Mouse (Mus musculus) MEL (cell line): ENCODE data around the gene Tfpi. TPM values are rescaled to one million over a fixed set of nuclear protein-coding genes. Genes with fewer than 3 reads are reported as not detected.

Experiments
- DNase-seq: peaks from one replicate; pipeline ENCODE4 v3.0.0; 2011; ENCODE audit warnings: low read depth, low spot score
- H3K27ac ChIP-seq: 2 replicates; pipeline ENCODE4 v1.5.1; 2012; ENCODE audit warnings: low read depth, mild to moderate bottlenecking, control low read depth, low read length, moderate library complexity; ENCODE audit not compliant: control insufficient read depth
- H3K27me3 ChIP-seq, 2 experiments: fragments of 150-350 bp in 1 of 2; sonication (generic) in 1 of 2; 2 replicates each; pipeline ENCODE4 v1.6.1; 2012; ENCODE audit warnings: low read length in 2 of 2, mild to moderate bottlenecking in 2 of 2, improper control_type of control experiment in 1 of 2, moderate library complexity in 1 of 2; ENCODE audit not compliant: insufficient read depth in 2 of 2, control insufficient read depth in 1 of 2
- H3K36me3 ChIP-seq, 2 experiments: 2 replicates each; pipeline ENCODE4 v1.6.1; 2012 to 2014; ENCODE audit warnings: low read length in 2 of 2, improper control_type of control experiment in 1 of 2, inconsistent platforms in 1 of 2, mild to moderate bottlenecking in 1 of 2; ENCODE audit not compliant: insufficient read depth in 2 of 2, control insufficient read depth in 1 of 2
- H3K4me1 ChIP-seq, 2 experiments: fragments of 150-350 bp in 1 of 2; sonication (generic) in 1 of 2; 2 replicates each; pipeline ENCODE4 v1.6.1; 2012; ENCODE audit warnings: low read length in 2 of 2, improper control_type of control experiment in 1 of 2, mild to moderate bottlenecking in 1 of 2; ENCODE audit not compliant: insufficient read depth in 2 of 2, control insufficient read depth in 1 of 2
- H3K4me3 ChIP-seq, 2 experiments: fragments of 150-350 bp in 1 of 2; sonication (generic) in 1 of 2; 2 replicates each; pipeline ENCODE4 v1.5.1; 2012; ENCODE audit warnings: low read depth in 2 of 2, low read length in 2 of 2, mild to moderate bottlenecking in 2 of 2, moderate library complexity in 2 of 2, control low read depth in 1 of 2, improper control_type of control experiment in 1 of 2; ENCODE audit not compliant: control insufficient read depth in 1 of 2, insufficient read depth in 1 of 2
- H3K79me2 ChIP-seq: 2 replicates; pipeline ENCODE4 v1.6.1; 2012; ENCODE audit warnings: mild to moderate bottlenecking, low read length, moderate library complexity; ENCODE audit not compliant: control insufficient read depth, poor library complexity, insufficient read depth
- H3K9ac ChIP-seq: 2 replicates; pipeline ENCODE4 v1.6.1; 2012; ENCODE audit warnings: low read depth, mild to moderate bottlenecking, control low read depth, low read length, moderate library complexity; ENCODE audit not compliant: control insufficient read depth, poor library complexity, severe bottlenecking
- H3K9me3 ChIP-seq: fragments of 150-350 bp; sonication (generic); replicated peaks from 2 replicates; pipeline ENCODE4 v1.6.1; 2012; ENCODE audit warnings: mild to moderate bottlenecking, low read length, improper control_type of control experiment, moderate library complexity; ENCODE audit not compliant: insufficient read depth
- BHLHE40 ChIP-seq: IDR thresholded peaks from 2 replicates; pipeline ENCODE4 v1.6.1; 2012; ENCODE audit warnings: low read depth, mild to moderate bottlenecking, inconsistent platforms, low read length, improper control_type of control experiment, borderline replicate concordance
- CTCF ChIP-seq, 3 experiments: IDR thresholded peaks in 2 of 3; conservative IDR thresholded peaks in 1 of 3; 2 replicates each; pipeline ENCODE4 v1.5.1; 2011 to 2012; ENCODE audit warnings: low read length in 3 of 3, low read depth in 2 of 3, mild to moderate bottlenecking in 2 of 3, improper control_type of control experiment in 1 of 3, inconsistent platforms in 1 of 3, mixed read lengths in 1 of 3, moderate library complexity in 1 of 3; ENCODE audit not compliant: control insufficient read depth in 1 of 3, insufficient read depth in 1 of 3, poor library complexity in 1 of 3, severe bottlenecking in 1 of 3
- E2F4 ChIP-seq: IDR thresholded peaks from 2 replicates; pipeline ENCODE4 v1.6.1; 2011; ENCODE audit warnings: low read depth, low read length, improper control_type of control experiment, borderline replicate concordance
- ELF1 ChIP-seq: IDR thresholded peaks from 2 replicates; pipeline ENCODE4 v1.6.1; 2014; ENCODE audit warnings: low read depth, mild to moderate bottlenecking, inconsistent platforms, low read length, improper control_type of control experiment, moderate library complexity
- EP300 ChIP-seq, 2 experiments: IDR thresholded peaks; 2 replicates each; pipeline ENCODE4 v1.6.1; 2011; ENCODE audit warnings: improper control_type of control experiment in 2 of 2, low read length in 2 of 2, low read depth in 1 of 2, mild to moderate bottlenecking in 1 of 2
- ETS1 ChIP-seq: IDR thresholded peaks from 2 replicates; pipeline ENCODE4 v1.6.1; 2012; ENCODE audit warnings: low read depth, mild to moderate bottlenecking, inconsistent platforms, low read length, improper control_type of control experiment, moderate library complexity
- HCFC1 ChIP-seq: IDR thresholded peaks from 2 replicates; pipeline ENCODE4 v1.6.1; 2012; ENCODE audit warnings: low read depth, mild to moderate bottlenecking, inconsistent platforms, low read length, improper control_type of control experiment, moderate library complexity
- MAFK ChIP-seq: IDR thresholded peaks from 2 replicates; pipeline ENCODE4 v1.6.1; 2011; ENCODE audit warnings: low read depth, mild to moderate bottlenecking, low read length, improper control_type of control experiment, borderline replicate concordance
- MAX ChIP-seq: IDR thresholded peaks from 2 replicates; pipeline ENCODE4 v1.6.1; 2011; ENCODE audit warnings: low read length, improper control_type of control experiment
- MYB ChIP-seq: IDR thresholded peaks from 2 replicates; pipeline ENCODE4 v1.6.1; 2011; ENCODE audit warnings: mild to moderate bottlenecking, low read depth, low read length, improper control_type of control experiment
- MYC ChIP-seq: IDR thresholded peaks from 2 replicates; pipeline ENCODE4 v1.6.1; 2011; ENCODE audit warnings: low read depth, mild to moderate bottlenecking, low read length, improper control_type of control experiment, moderate library complexity
- POLR2A ChIP-seq, 2 experiments: IDR thresholded peaks; 2 replicates each; pipeline ENCODE4 v1.6.1; 2011 to 2012; ENCODE audit warnings: low read length in 2 of 2, mild to moderate bottlenecking in 2 of 2, control low read depth in 1 of 2, improper control_type of control experiment in 1 of 2, low read depth in 1 of 2, moderate library complexity in 1 of 2; ENCODE audit not compliant: control insufficient read depth in 1 of 2, insufficient read depth in 1 of 2, poor library complexity in 1 of 2
- POLR2AphosphoS2 ChIP-seq: IDR thresholded peaks from 2 replicates; pipeline ENCODE4 v1.6.1; 2011; ENCODE audit warnings: low read length, improper control_type of control experiment
- RCOR1 ChIP-seq: IDR thresholded peaks from 2 replicates; pipeline ENCODE4 v1.6.1; 2012; ENCODE audit warnings: low read depth, mild to moderate bottlenecking, inconsistent platforms, low read length, improper control_type of control experiment
- TAL1 ChIP-seq: IDR thresholded peaks from 2 replicates; pipeline ENCODE4 v1.6.1; 2012; ENCODE audit warnings: mild to moderate bottlenecking, inconsistent platforms, low read length, moderate library complexity, mixed read lengths
- TCF12 ChIP-seq: IDR thresholded peaks from 2 replicates; pipeline ENCODE4 v1.6.1; 2014; ENCODE audit warnings: low read depth, mild to moderate bottlenecking, inconsistent platforms, low read length, improper control_type of control experiment, moderate library complexity
- USF2 ChIP-seq, 2 experiments: IDR thresholded peaks; 2 replicates each; pipeline ENCODE4 v1.6.1; 2011 to 2012; ENCODE audit warnings: improper control_type of control experiment in 2 of 2, low read length in 2 of 2, borderline replicate concordance in 1 of 2, inconsistent platforms in 1 of 2, low read depth in 1 of 2, mild to moderate bottlenecking in 1 of 2; ENCODE audit not compliant: insufficient read depth in 1 of 2
- polyA plus RNA-seq, 2 experiments: library from polyadenylated mRNA; stranded (reverse) in 1 of 2; unstranded in 1 of 2; fragments of >175 nt in 1 of 2; fragments of >200 nt in 1 of 2; gene quantifications; 2 replicates each; pipeline versions ENCODE4 v1.2.1 to v1.2.4; 2012; ENCODE audit warnings: low replicate concordance in 2 of 2, low read depth in 1 of 2; ENCODE audit not compliant: insufficient read length in 2 of 2, insufficient read depth in 1 of 2, missing spikeins in 1 of 2
- total RNA-seq: library from RNA; depleted of rRNA; stranded (reverse); fragments of 300-350 nt; gene quantifications from 2 replicates; pipeline ENCODE4 v1.2.3, GENCODE M21; 2012

Gene Tfpi
- total and polyA plus RNA-seq, 3 experiments, result 1.1 to 2.5 TPM; not detected in 1

GRCm38 (mm10) chr2:84404834-84405233 is 71.7 kb downstream of the Tfpi start:
- no peak overlapping the region for H3K27ac ChIP-seq
- H3K9ac ChIP-seq, result no peak overlapping the region
- no peak overlapping the region for H3K4me3 ChIP-seq
- H3K4me1 ChIP-seq, result no peaks in the 10 kb centered on the region
- H3K36me3 ChIP-seq, result no peaks in the 10 kb centered on the region
- H3K27me3 ChIP-seq, result peaks cover 0 to 4% of the 10 kb centered on the region in 2 experiments; a peak in 3 of 4 replicates
- DNase-seq, result no peak
- TF ChIP-seq RCOR1, result no peak
- no peak for TF ChIP-seq E2F4
- no peak for TF ChIP-seq MYC
- no peak for TF ChIP-seq ETS1
- no peak for TF ChIP-seq MAFK
- TF ChIP-seq HCFC1, result no peak
- no peak for TF ChIP-seq EP300 (IDR thresholded peaks at IDR 0.05; ENCODE audit: low read depth in 1 of 2, low read length in 2 of 2)
- no peaks in the 10 kb centered on the region for H3K9me3 ChIP-seq
- no peaks in the 10 kb centered on the region for H3K79me2 ChIP-seq

GRCm38 (mm10) chr2:84402713-84403112 is 73.9 kb downstream of the Tfpi start:
- Histone ChIP-seq H3K27ac (no peak overlapping the region), H3K9ac (no peak overlapping the region), H3K36me3 (no peaks in the 10 kb centered on the region), H3K4me3 (no peak overlapping the region), H3K4me1 (no peaks in the 10 kb centered on the region), H3K9me3 (no peaks in the 10 kb centered on the region), H3K79me2 (no peaks in the 10 kb centered on the region), H3K27me3 (no peaks in the 10 kb centered on the region; a peak in 1 of 4 replicates)
- DNase-seq, result no peak
- no peak for TF ChIP-seq EP300 (IDR thresholded peaks at IDR 0.05; ENCODE audit: low read depth in 1 of 2, low read length in 2 of 2)
- no peak for TF ChIP-seq USF2 (IDR thresholded peaks at IDR 0.05; ENCODE audit: borderline replicate concordance in 1 of 2, insufficient read depth in 1 of 2, low read depth in 1 of 2, low read length in 2 of 2)
- TF ChIP-seq BHLHE40, result no peak
- no peak for TF ChIP-seq TAL1
- no peak for TF ChIP-seq POLR2A (IDR thresholded peaks at IDR 0.05; ENCODE audit: control insufficient read depth in 1 of 2, insufficient read depth in 1 of 2, low read depth in 1 of 2, low read length in 2 of 2, poor library complexity in 1 of 2)
- TF ChIP-seq E2F4, result no peak
- no peak for TF ChIP-seq MYB
- TF ChIP-seq CTCF (IDR thresholded peaks at IDR 0.05 in 2 of 3, conservative IDR thresholded peaks at IDR 0.05 in 1 of 3; ENCODE audit: control insufficient read depth in 1 of 3, insufficient read depth in 1 of 3, low read depth in 2 of 3, low read length in 3 of 3, poor library complexity in 1 of 3, severe bottlenecking in 1 of 3), result no peak
- TF ChIP-seq POLR2AphosphoS2, result no peak
- TF ChIP-seq MAX, result no peak
- TF ChIP-seq ELF1, result no peak
- no peak for TF ChIP-seq TCF12
